Mouse (Mus musculus): ENCODE data around the gene Cxcr6. TPM values are rescaled to one million over a fixed set of nuclear protein-coding genes. Genes with fewer than 3 reads are reported as not detected.

Gene Cxcr6
- polyA plus RNA-seq, 1 experiment from 2014 or later, result 0.08 TPM

DNA sequence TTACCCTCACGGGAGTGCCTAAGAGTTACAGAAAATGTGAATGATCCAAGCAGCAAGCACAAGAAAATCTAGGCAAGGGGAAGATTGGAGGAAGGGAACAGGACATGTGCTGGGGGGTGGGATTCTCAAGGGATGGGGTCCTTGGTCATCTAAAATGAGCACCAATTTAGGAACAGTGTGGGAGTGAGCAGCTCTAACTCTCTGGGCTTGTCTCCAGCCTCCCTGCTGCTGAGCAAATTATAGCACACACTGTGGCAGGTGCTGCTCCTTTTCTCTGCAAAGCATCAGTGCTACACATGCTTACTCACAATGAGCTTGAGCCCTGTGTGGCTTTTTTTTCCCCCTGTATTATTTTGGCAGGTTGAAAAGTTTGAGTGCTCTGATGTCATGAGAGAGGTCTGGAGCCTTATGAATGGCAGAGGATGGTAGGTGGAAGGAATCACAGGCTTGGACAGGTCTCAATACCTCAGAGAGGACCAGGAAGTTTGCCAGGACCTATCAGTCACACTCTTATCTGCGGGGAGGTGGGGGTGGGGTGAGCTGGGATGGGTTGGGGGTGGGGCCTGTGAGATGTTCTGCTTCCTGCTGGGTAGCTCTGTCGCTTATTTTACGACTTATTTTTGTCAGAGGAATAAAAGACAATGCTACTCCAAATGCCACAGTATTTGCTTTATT lies 17.3 kb upstream of the Cxcr6 start:
- no peak for DNase-seq

DNA sequence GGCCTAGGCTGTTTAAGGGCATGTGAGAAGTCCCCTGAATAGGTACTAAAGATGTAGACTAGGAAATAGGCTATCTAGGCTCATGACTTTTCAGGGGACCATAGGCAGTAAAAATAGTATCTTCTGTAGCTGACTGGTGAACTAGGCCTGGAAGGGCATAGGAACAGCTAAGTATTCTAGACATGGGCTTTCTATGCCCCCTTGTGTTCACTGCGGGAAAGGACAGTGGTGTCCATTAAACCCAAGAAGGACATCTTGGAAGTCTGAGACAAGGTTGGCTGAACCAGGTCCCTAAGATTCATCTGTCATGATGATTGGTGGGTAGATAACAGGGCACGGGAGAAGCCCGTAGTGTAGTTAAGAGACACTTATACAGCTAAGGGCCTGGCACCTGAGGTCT lies 10.1 kb upstream of the Cxcr6 start:
- Histone ChIP-seq H3K9me3 (replicated peaks) (no peaks in the 10 kb centered on the region), H3K27me3 (no peaks in the 10 kb centered on the region), H3K36me3 (peaks cover 62% of the 10 kb centered on the region), H3K4me2 (no peak overlapping the region), H3K4me1 (replicated peaks) (no peaks in the 10 kb centered on the region), H3K9ac (no peak overlapping the region), H3K27ac (no peak overlapping the region), H3K4me3 (replicated peaks) (no peak overlapping the region)
- DNase-seq (peak; percentile 15), ATAC-seq (ENCODE audit: low read depth) (0 out of 2 replicates have a peak, but pooled peaks have one; percentile 23)
- 55% methylated on average over 3 of the region's 3 CpGs for WGBS (ENCODE audit: insufficient replicate concordance)

More for the DNA sequence above, 17.3 kb upstream of the Cxcr6 start:
- H3K36me3 ChIP-seq, result peaks cover 56% of the 10 kb centered on the region
- no peak overlapping the region for H3K4me2 ChIP-seq
- H3K4me3 ChIP-seq (replicated peaks), result no peak overlapping the region
- peaks cover 2% of the 10 kb centered on the region for H3K9me3 ChIP-seq (replicated peaks)
- H3K4me1 ChIP-seq (replicated peaks), result no peaks in the 10 kb centered on the region
- no peak overlapping the region for H3K9ac ChIP-seq
- H3K27me3 ChIP-seq, result no peaks in the 10 kb centered on the region
- H3K27ac ChIP-seq, result no peak overlapping the region
- ATAC-seq (ENCODE audit: low read depth), result no peak
- 55% methylated on average over 4 of the region's 4 CpGs for WGBS (ENCODE audit: insufficient replicate concordance)

DNA sequence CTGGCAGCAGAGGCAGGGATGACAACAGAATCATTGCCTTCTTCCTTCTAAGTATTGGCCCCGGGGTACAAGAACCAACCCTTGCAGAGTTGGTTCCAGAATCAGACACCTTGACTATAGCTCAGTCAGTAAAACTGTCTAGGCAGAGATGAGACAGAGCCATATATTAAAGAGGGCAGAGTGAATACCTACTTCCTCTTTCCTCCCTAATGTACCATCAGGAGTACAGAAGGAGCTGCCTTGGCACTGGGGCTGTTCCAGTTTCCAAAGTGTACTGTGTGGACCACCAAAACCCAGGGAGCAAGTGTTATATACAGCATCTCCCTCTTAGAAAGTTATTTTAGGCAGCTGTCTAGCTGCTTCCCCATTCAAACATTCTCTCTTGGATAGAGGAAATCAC lies 4.7 kb upstream of the Cxcr6 start:
- no peak overlapping the region for H3K9ac ChIP-seq
- H3K9me3 ChIP-seq (replicated peaks), result no peaks in the 10 kb centered on the region
- H3K4me3 ChIP-seq (replicated peaks), result no peak overlapping the region
- H3K27me3 ChIP-seq, result no peaks in the 10 kb centered on the region
- DNase-seq (no peak), ATAC-seq (ENCODE audit: low read depth) (no peak)
- H3K4me1 ChIP-seq (replicated peaks), result no peaks in the 10 kb centered on the region
- no peak overlapping the region for H3K27ac ChIP-seq
- H3K4me2 ChIP-seq, result no peak overlapping the region
- H3K36me3 ChIP-seq, result peaks cover 22% of the 10 kb centered on the region
- WGBS (ENCODE audit: insufficient replicate concordance), result 67% methylated on average over 1 of the region's 1 CpGs

DNA sequence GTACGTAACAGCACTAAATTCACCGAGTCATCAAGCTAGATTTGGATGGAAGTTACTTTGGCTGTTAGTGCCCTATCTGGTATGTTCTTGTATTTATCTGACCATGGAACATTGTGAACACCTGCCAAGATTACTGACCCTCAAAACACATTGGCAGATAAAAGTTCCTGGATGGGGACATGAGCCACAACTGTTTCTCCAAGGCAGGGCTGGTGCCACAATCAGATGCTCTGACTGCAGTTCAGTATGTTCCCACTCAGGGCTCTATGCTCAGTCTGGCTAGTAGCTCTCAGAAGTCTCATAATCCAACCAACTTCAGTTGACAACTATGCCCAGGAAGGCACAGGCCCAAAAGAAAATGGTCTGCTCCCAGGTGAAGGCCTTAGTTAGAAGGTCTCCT lies 3.9 kb upstream of the Cxcr6 start:
- no peak for DNase-seq
- no peak for ATAC-seq (ENCODE audit: low read depth)
- no peaks in the 10 kb centered on the region for H3K27me3 ChIP-seq
- no peaks in the 10 kb centered on the region for H3K9me3 ChIP-seq (replicated peaks)
- no peak overlapping the region for H3K4me3 ChIP-seq (replicated peaks)
- H3K4me1 ChIP-seq (replicated peaks), result no peaks in the 10 kb centered on the region
- 71% methylated on average over 2 of the region's 2 CpGs for WGBS (ENCODE audit: insufficient replicate concordance)
- no peak overlapping the region for H3K27ac ChIP-seq
- peaks cover 13% of the 10 kb centered on the region for H3K36me3 ChIP-seq
- no peak overlapping the region for H3K4me2 ChIP-seq
- H3K9ac ChIP-seq, result no peak overlapping the region

DNA sequence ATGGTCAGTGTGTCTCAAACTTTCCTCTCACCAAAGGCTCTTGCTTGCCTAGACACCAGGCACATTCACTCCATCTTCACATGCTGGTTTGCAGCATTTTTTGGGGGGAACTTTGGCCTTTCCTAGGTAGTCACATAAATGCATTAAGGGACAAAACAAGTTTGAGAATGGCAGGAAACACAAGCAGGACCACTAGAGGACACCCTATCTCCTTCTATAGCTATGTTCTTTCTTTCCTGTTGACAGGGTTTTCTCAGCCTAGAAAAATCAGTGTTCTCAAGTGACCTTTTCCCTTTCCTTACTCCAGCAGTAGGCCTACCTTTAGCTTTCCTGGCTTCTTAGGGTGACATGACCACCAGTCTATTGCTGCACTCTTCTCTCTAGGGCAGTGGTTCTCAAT lies 3.4 kb upstream of the Cxcr6 start:
- H3K4me1 ChIP-seq (replicated peaks), result no peaks in the 10 kb centered on the region
- H3K9ac ChIP-seq, result no peak overlapping the region
- no peak overlapping the region for H3K27ac ChIP-seq
- H3K36me3 ChIP-seq, result peaks cover 12% of the 10 kb centered on the region
- H3K4me2 ChIP-seq, result no peak overlapping the region
- ATAC-seq (ENCODE audit: low read depth), result no peak
- no peaks in the 10 kb centered on the region for H3K27me3 ChIP-seq
- no peak overlapping the region for H3K4me3 ChIP-seq (replicated peaks)
- DNase-seq, result no peak
- H3K9me3 ChIP-seq (replicated peaks), result no peaks in the 10 kb centered on the region

DNA sequence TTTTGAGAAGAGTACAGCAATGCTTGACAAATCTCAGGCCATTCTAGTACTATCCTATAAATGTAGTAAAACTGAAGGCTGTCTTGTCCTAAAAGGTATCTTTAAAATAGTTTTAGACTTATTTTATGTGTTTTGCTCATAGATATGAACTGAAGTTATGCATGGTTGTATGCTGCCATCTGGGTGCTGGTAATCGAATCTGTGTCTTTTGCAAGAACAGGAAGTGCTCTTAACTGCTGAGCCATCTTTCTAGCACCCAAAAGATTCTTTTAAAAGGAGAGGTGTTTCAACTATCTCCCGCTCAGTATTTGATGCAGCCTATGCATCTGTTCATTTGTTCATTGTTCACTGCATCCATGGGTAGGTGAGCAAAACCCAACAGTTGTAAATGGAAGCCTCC lies 1.0 kb upstream of the Cxcr6 start:
- Histone ChIP-seq H3K4me3 (replicated peaks) (no peak overlapping the region), H3K36me3 (peaks cover 14% of the 10 kb centered on the region), H3K4me2 (no peak overlapping the region), H3K9me3 (replicated peaks) (no peaks in the 10 kb centered on the region), H3K9ac (no peak overlapping the region), H3K27me3 (no peaks in the 10 kb centered on the region), H3K27ac (no peak overlapping the region), H3K4me1 (replicated peaks) (0 out of 2 replicates have a peak, but pooled peaks cover 3% of the 10 kb centered on the region)
- 76% methylated on average over 2 of the region's 2 CpGs for WGBS (ENCODE audit: insufficient replicate concordance)
- DNase-seq (no peak), ATAC-seq (ENCODE audit: low read depth) (no peak)

DNA sequence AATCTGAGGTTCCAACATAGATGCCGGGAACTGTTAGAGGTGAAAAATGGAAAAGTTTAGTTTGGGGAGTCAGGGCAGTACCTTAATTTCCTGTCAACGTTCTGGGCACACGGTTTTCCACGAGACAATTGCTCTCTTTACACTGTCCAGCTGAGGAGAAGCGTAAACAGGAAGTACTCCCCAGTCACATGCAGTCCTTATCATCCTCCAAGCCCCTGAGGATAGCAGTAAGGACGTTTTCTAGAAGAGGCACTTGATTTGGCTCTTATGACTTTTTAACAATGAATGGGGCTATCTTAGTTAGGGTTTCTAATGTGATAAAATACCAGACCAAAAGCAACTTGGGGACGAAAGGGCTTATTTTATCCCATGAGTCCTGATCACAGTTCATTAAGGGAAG lies 2.3 kb downstream of the Cxcr6 start:
- H3K9me3 ChIP-seq (replicated peaks), result no peaks in the 10 kb centered on the region
- no peak for DNase-seq
- 0 out of 2 replicates have a peak, but pooled peaks cover 3% of the 10 kb centered on the region for H3K4me1 ChIP-seq (replicated peaks)
- no peak overlapping the region for H3K27ac ChIP-seq
- H3K36me3 ChIP-seq, result peaks cover 18% of the 10 kb centered on the region
- H3K27me3 ChIP-seq, result no peaks in the 10 kb centered on the region
- WGBS (ENCODE audit: insufficient replicate concordance), result 39% methylated on average over 7 of the region's 7 CpGs
- no peak overlapping the region for H3K9ac ChIP-seq
- H3K4me2 ChIP-seq, result no peak overlapping the region
- no peak for ATAC-seq (ENCODE audit: low read depth)
- H3K4me3 ChIP-seq (replicated peaks), result no peak overlapping the region

DNA sequence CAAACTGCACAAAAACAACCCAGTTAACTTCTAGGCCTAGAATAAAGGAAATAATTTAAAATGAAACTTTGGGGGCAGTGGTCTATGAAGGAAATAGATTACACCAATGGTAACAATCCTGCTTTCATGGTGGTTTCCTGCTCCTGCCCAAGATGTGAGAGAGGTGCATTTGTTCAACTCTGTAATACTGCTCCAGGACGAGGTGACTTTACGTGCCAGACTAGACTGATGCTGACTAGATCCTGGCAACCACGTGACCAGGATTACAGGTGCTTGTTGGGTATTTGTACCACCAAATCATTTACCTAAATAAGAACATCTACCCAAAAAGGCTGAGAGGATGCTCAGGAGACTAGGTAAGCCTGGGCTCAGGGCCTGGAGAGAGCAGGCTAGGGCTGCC lies 5.6 kb downstream of the Cxcr6 start:
- Histone ChIP-seq H3K9me3 (replicated peaks) (no peaks in the 10 kb centered on the region), H3K4me2 (no peak overlapping the region), H3K36me3 (peaks cover 37% of the 10 kb centered on the region), H3K4me1 (replicated peaks) (0 out of 2 replicates have a peak, but pooled peaks cover 3% of the 10 kb centered on the region), H3K27ac (no peak overlapping the region), H3K4me3 (replicated peaks) (no peak overlapping the region), H3K27me3 (no peaks in the 10 kb centered on the region), H3K9ac (no peak overlapping the region)
- no peak for ATAC-seq (ENCODE audit: low read depth)
- WGBS (ENCODE audit: insufficient replicate concordance), result 76% methylated on average over 3 of the region's 3 CpGs
- DNase-seq, result no peak

DNA sequence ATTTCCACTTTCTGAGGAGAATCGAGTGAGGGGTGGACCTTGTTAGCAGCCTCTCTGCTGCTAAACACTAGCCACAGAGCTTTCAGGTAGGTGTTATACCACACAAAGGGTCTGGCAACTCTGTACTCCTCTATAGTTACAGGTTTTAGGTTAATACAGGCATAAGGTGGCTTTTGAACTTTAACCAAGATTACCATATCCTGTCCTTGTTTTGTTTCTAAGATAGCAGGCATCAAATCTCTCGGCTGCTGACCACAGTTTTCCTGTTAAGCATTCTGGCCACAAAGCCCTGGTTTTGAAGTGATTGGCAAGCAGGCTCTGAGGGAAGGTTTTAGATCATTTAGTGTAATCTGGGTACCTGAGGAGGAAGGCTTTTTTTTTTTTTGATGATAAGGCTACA lies 8.1 kb downstream of the Cxcr6 start:
- WGBS (ENCODE audit: insufficient replicate concordance), result 55% methylated on average over 2 of the region's 2 CpGs
- Histone ChIP-seq H3K4me1 (replicated peaks) (no peaks in the 10 kb centered on the region), H3K4me3 (replicated peaks) (no peak overlapping the region), H3K9me3 (replicated peaks) (no peaks in the 10 kb centered on the region), H3K27ac (no peak overlapping the region), H3K27me3 (no peaks in the 10 kb centered on the region), H3K36me3 (peaks cover 57% of the 10 kb centered on the region), H3K9ac (no peak overlapping the region), H3K4me2 (no peak overlapping the region)
- ATAC-seq (ENCODE audit: low read depth) (no peak), DNase-seq (no peak)

DNA sequence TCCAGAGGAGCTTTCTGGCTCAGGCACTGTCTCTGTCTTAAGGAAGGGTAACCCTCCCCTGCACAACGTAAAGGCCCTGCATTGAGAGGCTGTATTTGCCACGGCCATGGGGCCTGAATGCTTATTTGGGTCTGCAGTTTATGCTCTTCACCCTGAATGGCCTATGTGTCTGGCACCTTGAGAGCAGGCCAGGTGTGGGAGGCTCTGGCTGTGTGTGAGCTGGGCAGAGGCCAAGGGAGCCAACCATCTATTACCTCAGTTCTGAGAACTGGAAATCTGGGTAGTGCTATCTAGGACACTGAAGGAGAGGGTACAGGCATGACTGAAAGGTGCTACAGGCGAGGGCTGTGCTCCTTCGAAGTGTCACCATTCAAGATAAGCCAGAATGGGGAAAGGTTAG lies 8.5 kb downstream of the Cxcr6 start:
- ATAC-seq (ENCODE audit: low read depth) (no peak), DNase-seq (no peak)
- no peaks in the 10 kb centered on the region for H3K27me3 ChIP-seq
- H3K4me3 ChIP-seq (replicated peaks), result no peak overlapping the region
- no peak overlapping the region for H3K4me2 ChIP-seq
- 67% methylated on average over 4 of the region's 4 CpGs for WGBS (ENCODE audit: insufficient replicate concordance)
- H3K36me3 ChIP-seq, result peaks cover 56% of the 10 kb centered on the region
- no peak overlapping the region for H3K9ac ChIP-seq
- no peaks in the 10 kb centered on the region for H3K9me3 ChIP-seq (replicated peaks)
- no peaks in the 10 kb centered on the region for H3K4me1 ChIP-seq (replicated peaks)
- no peak overlapping the region for H3K27ac ChIP-seq

DNA sequence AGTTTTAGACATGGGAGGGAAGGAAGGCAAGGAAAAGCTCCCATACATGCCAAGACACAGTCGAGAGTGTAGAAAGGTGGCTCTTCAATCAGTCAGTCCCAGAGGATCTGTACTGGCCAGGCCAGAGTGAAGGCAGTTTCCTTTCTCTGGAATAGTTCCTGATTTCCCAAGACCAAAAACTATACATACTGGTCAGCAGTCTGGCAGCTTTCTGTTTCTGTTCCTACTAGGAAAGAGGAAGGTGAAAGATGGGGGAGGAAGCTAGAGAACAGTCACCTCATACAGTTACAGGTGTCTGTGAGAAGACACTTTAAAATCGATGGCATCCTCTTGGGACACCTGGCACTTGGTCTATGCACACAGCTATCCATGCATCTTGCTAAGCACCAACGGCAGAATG lies 9.2 kb downstream of the Cxcr6 start:
- DNase-seq (no peak), ATAC-seq (ENCODE audit: low read depth) (no peak)
- Histone ChIP-seq H3K27me3 (no peaks in the 10 kb centered on the region), H3K9me3 (replicated peaks) (no peaks in the 10 kb centered on the region), H3K36me3 (peaks cover 51% of the 10 kb centered on the region), H3K4me1 (replicated peaks) (no peaks in the 10 kb centered on the region), H3K9ac (no peak overlapping the region), H3K4me2 (no peak overlapping the region), H3K4me3 (replicated peaks) (no peak overlapping the region), H3K27ac (no peak overlapping the region)
- WGBS (ENCODE audit: insufficient replicate concordance), result 58% methylated on average over 3 of the region's 3 CpGs

DNA sequence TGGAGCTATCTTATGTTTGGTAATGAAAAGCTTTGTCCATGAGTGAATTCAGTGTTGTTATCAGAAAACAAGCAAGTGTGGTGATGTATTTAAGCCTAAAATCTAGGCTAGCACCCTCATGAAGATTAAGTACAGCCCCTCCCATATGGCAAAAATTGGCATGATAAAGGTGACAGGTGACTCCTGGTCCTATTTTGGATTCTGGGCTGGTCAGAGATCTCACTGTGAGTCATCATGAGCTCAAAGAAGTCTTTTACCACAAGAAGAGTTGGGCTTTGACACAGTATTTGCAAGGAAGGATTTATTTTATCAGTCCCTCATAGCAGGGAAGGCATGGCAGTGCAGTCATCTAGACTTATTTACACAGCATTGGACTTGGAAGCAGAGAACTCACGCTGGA lies 9.7 kb downstream of the Cxcr6 start:
- no peak for DNase-seq
- Histone ChIP-seq H3K27ac (no peak overlapping the region), H3K4me3 (replicated peaks) (no peak overlapping the region), H3K27me3 (no peaks in the 10 kb centered on the region), H3K4me1 (replicated peaks) (no peaks in the 10 kb centered on the region), H3K9me3 (replicated peaks) (no peaks in the 10 kb centered on the region), H3K9ac (no peak overlapping the region), H3K36me3 (peaks cover 52% of the 10 kb centered on the region), H3K4me2 (no peak overlapping the region)
- 77% methylated on average over 1 of the region's 1 CpGs for WGBS (ENCODE audit: insufficient replicate concordance)
- ATAC-seq (ENCODE audit: low read depth), result no peak
